Mouse (Mus musculus) heart, embryonic 15.5 days (tissue): Measurements from ENCODE around the gene Naaa. TPM values are rescaled to one million over a fixed set of nuclear protein-coding genes. Genes with fewer than 3 reads are reported as not detected.
A peak's percentile ranks its signal among the peaks of the same experiment; 100 is the strongest.

Experiments used
- ATAC-seq: fragments of 200-750 bp; cut with Nextera tagmentation; replicated peaks from 2 replicates; pipeline ENCODE4 v1.8.0; 2017; ENCODE audit warnings: low read depth, moderate TSS enrichment; ENCODE audit not compliant: insufficient number of reproducible peaks, insufficient read depth, low FRiP score
- H3K27ac ChIP-seq: fragments of 300-500 bp; sonication (generic); 2 replicates; pipeline ENCODE4 v1.5.1; 2015; ENCODE audit warnings: mild to moderate bottlenecking, inconsistent platforms
- H3K27me3 ChIP-seq: fragments of 300-500 bp; sonication (generic); 2 replicates; pipeline ENCODE4 v1.6.1; 2015; ENCODE audit warnings: inconsistent platforms
- H3K36me3 ChIP-seq: fragments of 300-500 bp; sonication (generic); 2 replicates; pipeline ENCODE4 v1.6.1; 2015; ENCODE audit warnings: mild to moderate bottlenecking, inconsistent platforms
- H3K4me1 ChIP-seq: fragments of 300-500 bp; sonication (generic); replicated peaks from 2 replicates; pipeline ENCODE4 v1.6.1; 2015; ENCODE audit warnings: inconsistent platforms
- H3K4me2 ChIP-seq: fragments of 300-500 bp; sonication (generic); 2 replicates; pipeline ENCODE4 v1.6.1; 2015; ENCODE audit warnings: inconsistent platforms, mild to moderate bottlenecking, moderate library complexity
- H3K4me3 ChIP-seq: fragments of 300-500 bp; sonication (generic); 2 replicates; pipeline ENCODE4 v1.5.1; 2015; ENCODE audit warnings: mild to moderate bottlenecking, inconsistent platforms
- H3K9ac ChIP-seq: fragments of 300-500 bp; sonication (generic); 2 replicates; pipeline ENCODE4 v1.6.1; 2015; ENCODE audit warnings: mild to moderate bottlenecking, inconsistent platforms
- H3K9me3 ChIP-seq: fragments of 300-500 bp; sonication (generic); replicated peaks from 2 replicates; pipeline ENCODE4 v1.6.1; 2016; ENCODE audit warnings: inconsistent platforms
- WGBS: fragments of 180-500 bp; shearing (Covaris S2); methylation state at CpG from one replicate; pipeline ENCODE4 v1.1.7; 2015; ENCODE audit warnings: mixed read lengths; 5-methylcytosine and 5-hydroxymethylcytosine counted together
- polyA plus RNA-seq: library from polyadenylated mRNA; unstranded; fragments of >200 nt; fragmentation: Nextera tagmentation; extraction: Ambion mirVana; gene quantifications from 2 replicates; pipeline ENCODE4 v1.2.1, GENCODE M21; 2015

Naaa gene
- polyA plus RNA-seq, 1 experiment from 2014 or later = 8.3 TPM

- H3K4me3 ChIP-seq = no peak overlapping the region
- H3K9me3 ChIP-seq = no peaks in the 10 kb centered on the region
- H3K27me3 ChIP-seq = no peaks in the 10 kb centered on the region
- peaks cover 58% of the 10 kb centered on the region for H3K36me3 ChIP-seq
- H3K4me1 ChIP-seq = peaks cover 11% of the 10 kb centered on the region
- ATAC-seq = no peak
- no peak overlapping the region for H3K4me2 ChIP-seq
- no peak overlapping the region for H3K27ac ChIP-seq
- no peak overlapping the region for H3K9ac ChIP-seq
- 72% methylated on average over 3 of the region's 3 CpGs for WGBS
These were observed 26.3 kb upstream of the Naaa start for GRCm38 (mm10) chr5:92304291-92304690.

- no peak for ATAC-seq
- H3K9ac ChIP-seq = no peak overlapping the region
- WGBS = 64% methylated on average over 13 of the region's 13 CpGs
These were observed 24.3 kb upstream of the Naaa start for GRCm38 (mm10) chr5:92302149-92302840.

DNA sequence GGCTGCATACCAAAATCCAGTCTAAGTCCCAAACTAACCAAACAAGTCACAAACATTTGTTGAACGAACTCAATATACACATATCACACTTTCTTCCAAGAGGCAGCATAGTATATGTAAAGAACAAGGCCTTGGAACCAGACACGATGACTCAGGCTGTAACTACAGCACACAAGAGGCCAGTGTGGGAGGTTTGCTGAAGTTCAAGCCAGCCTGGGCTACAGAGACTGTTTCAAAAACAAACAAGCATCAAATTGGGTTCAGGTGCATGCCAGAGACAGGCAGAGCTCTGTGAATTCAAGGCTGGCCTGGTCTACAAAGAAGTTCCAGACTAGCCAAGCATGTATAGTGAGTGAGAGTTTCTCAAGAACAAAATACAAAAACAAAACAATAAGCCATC is 16.6 kb upstream of the Naaa start:
- Histone ChIP-seq H3K9me3 (no peaks in the 10 kb centered on the region), H3K4me1 (no peaks in the 10 kb centered on the region), H3K36me3 (peaks cover 89% of the 10 kb centered on the region), H3K4me3 (no peak overlapping the region), H3K9ac (no peak overlapping the region), H3K27me3 (no peaks in the 10 kb centered on the region), H3K4me2 (no peak overlapping the region), H3K27ac (no peak overlapping the region)
- ATAC-seq = no peak
- WGBS = 82% methylated on average over 2 of the region's 2 CpGs

More at GRCm38 (mm10) chr5:92302149-92302840, 24.3 kb upstream of the Naaa start:
- Histone ChIP-seq H3K4me1 (no peaks in the 10 kb centered on the region), H3K4me2 (no peak overlapping the region), H3K4me3 (no peak overlapping the region), H3K27me3 (no peaks in the 10 kb centered on the region), H3K36me3 (peaks cover 74% of the 10 kb centered on the region), H3K27ac (no peak overlapping the region), H3K9me3 (no peaks in the 10 kb centered on the region)

DNA sequence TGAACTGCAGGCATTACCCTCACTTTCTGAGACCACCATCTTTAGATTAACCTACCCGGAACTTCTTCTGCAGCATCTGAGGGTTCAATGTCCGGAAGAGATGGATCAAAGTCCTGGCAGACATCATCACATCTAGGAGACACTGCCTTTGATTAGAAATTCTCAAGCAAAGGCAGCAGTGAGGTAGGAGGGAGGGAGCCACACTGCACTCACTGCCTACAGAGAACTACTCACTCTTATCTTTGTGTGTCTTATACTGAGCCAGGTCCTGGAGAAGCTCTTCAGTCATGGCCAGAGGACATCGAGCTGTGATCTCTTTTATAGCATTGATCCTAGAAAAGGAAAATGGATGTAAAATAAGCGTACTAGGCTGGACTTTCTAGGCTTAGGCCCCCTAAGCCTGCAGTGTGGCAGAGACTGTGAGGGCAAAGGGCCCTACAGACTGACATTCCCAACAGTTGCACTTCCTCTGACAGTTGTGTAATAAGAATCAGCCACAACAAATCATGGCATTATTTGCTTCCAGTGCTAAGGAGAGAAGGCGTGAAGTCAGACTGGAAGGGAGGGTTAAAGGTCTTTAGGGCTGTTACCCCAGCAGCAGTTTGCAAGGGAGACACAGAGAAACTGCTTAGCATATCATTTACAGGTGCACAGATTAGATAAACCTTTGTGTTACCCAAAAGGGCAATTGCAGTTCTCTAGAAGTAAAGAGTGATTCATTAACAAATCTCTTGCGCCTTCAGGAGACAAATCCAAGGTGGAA is 13.9 kb upstream of the Naaa start:
- H3K9me3 ChIP-seq = no peaks in the 10 kb centered on the region
- 80% methylated on average over 6 of the region's 6 CpGs for WGBS
- no peak overlapping the region for H3K27ac ChIP-seq
- H3K4me1 ChIP-seq = no peaks in the 10 kb centered on the region
- no peak for ATAC-seq
- H3K9ac ChIP-seq = no peak overlapping the region
- no peaks in the 10 kb centered on the region for H3K27me3 ChIP-seq
- H3K36me3 ChIP-seq = peaks cover 92% of the 10 kb centered on the region
- H3K4me3 ChIP-seq = no peak overlapping the region
- H3K4me2 ChIP-seq = no peak overlapping the region

DNA sequence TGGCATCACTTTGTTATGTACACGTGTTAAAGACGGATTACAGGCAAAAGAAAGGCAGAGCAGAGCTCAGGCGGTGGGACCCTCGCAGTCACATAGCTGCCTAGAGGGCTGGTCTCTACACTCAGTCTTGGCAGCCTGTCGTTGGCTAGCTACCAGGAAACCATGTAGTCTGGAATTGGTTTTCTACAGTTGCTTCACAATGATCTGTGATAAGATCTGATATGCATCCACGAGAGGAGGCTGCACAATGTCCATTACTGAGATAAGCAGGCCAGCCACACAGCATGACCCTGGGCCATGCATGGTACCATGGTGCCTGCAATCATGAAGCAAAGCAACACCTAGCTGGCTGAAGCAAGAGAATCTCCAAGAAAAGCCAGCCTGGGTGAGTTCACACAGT is 9.9 kb upstream of the Naaa start:
- 73% methylated on average over 6 of the region's 6 CpGs for WGBS
- peaks cover 73% of the 10 kb centered on the region for H3K36me3 ChIP-seq
- H3K27me3 ChIP-seq = no peaks in the 10 kb centered on the region
- no peaks in the 10 kb centered on the region for H3K9me3 ChIP-seq
- H3K4me3 ChIP-seq = no peak overlapping the region
- no peak overlapping the region for H3K9ac ChIP-seq
- no peak for ATAC-seq
- H3K4me1 ChIP-seq = peaks cover 7% of the 10 kb centered on the region
- H3K27ac ChIP-seq = no peak overlapping the region
- H3K4me2 ChIP-seq = no peak overlapping the region

DNA sequence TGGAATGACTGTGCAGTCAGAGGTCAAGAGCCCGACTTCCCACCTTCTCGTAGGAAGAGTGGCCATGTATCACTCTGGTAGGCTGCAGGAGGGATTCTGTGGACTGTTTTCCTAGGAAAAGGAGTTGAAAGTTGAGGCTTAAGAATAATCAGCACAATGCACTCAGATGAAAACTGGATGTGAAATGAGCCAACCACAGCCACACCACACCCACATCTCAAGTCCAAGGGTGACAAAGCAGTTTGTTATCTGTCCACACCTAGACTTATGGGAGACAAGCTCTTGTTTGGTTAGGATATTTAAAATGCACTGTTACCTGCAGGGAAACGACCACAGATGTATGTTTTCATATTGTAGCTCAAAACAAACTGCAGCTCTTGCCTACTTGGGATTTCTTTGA is 5.1 kb upstream of the Naaa start:
- Histone ChIP-seq H3K4me3 (no peak overlapping the region), H3K27me3 (no peaks in the 10 kb centered on the region), H3K4me1 (peaks cover 21% of the 10 kb centered on the region), H3K9me3 (no peaks in the 10 kb centered on the region), H3K27ac (peak overlapping the region; percentile 21; the same call in 1 of the 2 replicates), H3K9ac (no peak overlapping the region), H3K4me2 (no peak overlapping the region), H3K36me3 (peaks cover 29% of the 10 kb centered on the region)
- WGBS = 45% methylated on average over 3 of the region's 3 CpGs
- no peak for ATAC-seq

GRCm38 (mm10) chr5:92282571-92282970 is 4.6 kb upstream of the Naaa start:
- H3K9me3 ChIP-seq = no peaks in the 10 kb centered on the region
- no peak for ATAC-seq
- WGBS = 44% methylated on average over 4 of the region's 4 CpGs

DNA sequence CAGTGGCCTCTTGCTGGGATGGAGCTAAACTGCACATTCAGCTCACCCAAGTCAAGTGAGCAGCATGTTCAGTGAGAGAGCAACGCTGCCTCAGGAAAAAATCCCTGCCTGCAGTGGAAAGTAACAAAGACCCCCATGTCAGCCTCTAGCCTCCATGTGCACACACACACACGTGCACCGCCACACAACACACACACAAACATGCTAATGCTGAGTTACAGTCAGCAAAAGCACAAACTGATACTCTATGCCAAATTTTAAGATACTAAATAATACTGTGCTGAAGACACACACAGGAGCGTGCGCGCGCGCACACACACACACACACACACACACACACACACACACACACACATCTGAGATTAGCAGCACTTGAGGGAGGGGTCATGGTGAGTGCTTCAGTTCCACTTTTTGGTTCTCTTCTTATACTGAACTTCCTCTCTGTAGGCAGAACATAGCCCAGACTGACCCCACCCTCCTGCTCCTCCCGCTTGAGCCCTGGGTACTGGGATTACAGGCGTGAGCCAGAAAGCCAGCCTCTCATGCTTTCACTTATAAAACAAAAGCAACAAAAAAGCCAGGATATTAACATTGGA is 1.1 kb upstream of the Naaa start:
- Histone ChIP-seq H3K4me3 (no peak overlapping the region), H3K4me2 (no peak overlapping the region), H3K9me3 (no peaks in the 10 kb centered on the region), H3K27me3 (peaks cover 13% of the 10 kb centered on the region; the same call in 1 of the 2 replicates), H3K27ac (no peak overlapping the region), H3K4me1 (peaks cover 25% of the 10 kb centered on the region), H3K36me3 (no peaks in the 10 kb centered on the region), H3K9ac (no peak overlapping the region)
- no peak for ATAC-seq
- 81% methylated on average over 10 of the region's 10 CpGs for WGBS

More at GRCm38 (mm10) chr5:92282571-92282970, 4.6 kb upstream of the Naaa start:
- Histone ChIP-seq H3K4me1 (peaks cover 22% of the 10 kb centered on the region), H3K4me2 (no peak overlapping the region), H3K4me3 (no peak overlapping the region), H3K27ac (peak overlapping the region; percentile 21; the same call in 1 of the 2 replicates), H3K36me3 (peaks cover 24% of the 10 kb centered on the region; the same call in 1 of the 2 replicates), H3K27me3 (no peaks in the 10 kb centered on the region), H3K9ac (no peak overlapping the region)

- H3K36me3 ChIP-seq = no peaks in the 10 kb centered on the region
- no peak overlapping the region for H3K9ac ChIP-seq
- H3K9me3 ChIP-seq = no peaks in the 10 kb centered on the region
- WGBS = 75% methylated on average over 7 of the region's 7 CpGs
- no peaks in the 10 kb centered on the region for H3K4me1 ChIP-seq
- no peak overlapping the region for H3K4me2 ChIP-seq
- no peak for ATAC-seq
- H3K27me3 ChIP-seq = 0 out of 2 replicates have a peak, but pooled peaks cover 6% of the 10 kb centered on the region
- H3K4me3 ChIP-seq = no peak overlapping the region
- H3K27ac ChIP-seq = no peak overlapping the region
These were observed 7.5 kb downstream of the Naaa start for GRCm38 (mm10) chr5:92270496-92270895.

GRCm38 (mm10) chr5:92263761-92264359 is 14.1 kb downstream of the Naaa start:
- Histone ChIP-seq H3K4me3 (no peak overlapping the region), H3K27ac (no peak overlapping the region), H3K9ac (no peak overlapping the region), H3K36me3 (no peaks in the 10 kb centered on the region), H3K4me1 (peaks cover 10% of the 10 kb centered on the region), H3K27me3 (peaks cover under 1% of the 10 kb centered on the region; the same call in 1 of the 2 replicates), H3K9me3 (no peaks in the 10 kb centered on the region), H3K4me2 (no peak overlapping the region)
- WGBS = 20% methylated on average over 4 of the region's 4 CpGs
- peak; percentile 72 for ATAC-seq

DNA sequence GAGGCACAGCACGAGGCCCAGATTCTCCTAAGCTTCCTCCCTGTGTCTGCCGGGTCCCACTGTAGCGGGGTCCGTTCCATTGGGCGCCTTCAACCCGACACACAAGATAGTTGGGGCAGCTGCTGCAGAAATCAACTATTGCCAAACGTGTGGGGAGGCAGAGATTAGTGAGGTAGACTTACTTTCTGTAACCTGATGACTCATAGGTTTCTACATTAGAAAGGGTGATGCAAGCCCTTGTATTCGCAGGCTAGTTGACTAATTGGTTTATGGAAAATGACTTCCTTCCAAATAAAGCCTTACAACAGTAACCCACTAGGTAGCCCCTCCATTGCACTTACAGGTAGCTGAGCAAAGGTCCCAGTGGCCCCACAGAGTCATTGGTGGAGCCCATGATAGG is 15.3 kb downstream of the Naaa start:
- H3K36me3 ChIP-seq = no peaks in the 10 kb centered on the region
- ATAC-seq = no peak
- no peaks in the 10 kb centered on the region for H3K9me3 ChIP-seq
- no peak overlapping the region for H3K9ac ChIP-seq
- H3K4me3 ChIP-seq = no peak overlapping the region
- 81% methylated on average over 8 of the region's 8 CpGs for WGBS
- H3K27me3 ChIP-seq = peaks cover 3% of the 10 kb centered on the region; the same call in 1 of the 2 replicates
- H3K27ac ChIP-seq = no peak overlapping the region
- peaks cover 10% of the 10 kb centered on the region for H3K4me1 ChIP-seq
- no peak overlapping the region for H3K4me2 ChIP-seq
